Mouse (Mus musculus): Measurements from ENCODE around the gene Psg19. TPM values are rescaled to one million over a fixed set of nuclear protein-coding genes. Genes with fewer than 3 reads are reported as not detected.

Gene Psg19
- total and polyA plus RNA-seq, 3 experiments = not detected

DNA sequence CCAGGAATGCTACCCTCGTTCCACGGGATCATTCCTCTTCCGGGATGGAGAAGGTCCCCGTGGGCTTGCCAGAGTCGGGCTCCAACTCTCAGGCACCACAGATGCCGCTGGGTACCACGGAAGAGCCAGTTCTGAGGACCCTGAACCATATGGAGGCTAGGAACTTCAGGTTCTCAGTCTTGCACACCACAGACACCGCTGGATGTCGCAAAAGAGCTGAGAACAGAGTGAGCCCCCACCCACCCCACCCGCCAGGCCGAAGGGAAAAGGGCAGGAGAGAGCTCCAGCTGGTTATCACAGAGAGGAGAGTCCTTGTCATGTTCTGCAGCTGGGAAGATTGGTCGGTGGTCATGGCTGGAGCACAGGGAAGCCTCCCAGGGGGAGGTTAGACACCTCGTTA is 34.0 kb upstream of the Psg19 start:
- Histone ChIP-seq H3K4me1 (ENCODE audit: control insufficient read depth in 1 of 2, insufficient read depth in 2 of 2) (no peaks in the 10 kb centered on the region), H3K9me3 (replicated peaks; ENCODE audit: low read length) (no peaks in the 10 kb centered on the region), H3K36me3 (replicated peaks in 1 of 2; ENCODE audit: control insufficient read depth in 1 of 2, insufficient read depth in 1 of 2, low read length in 1 of 2) (no peaks in the 10 kb centered on the region), H3K27me3 (replicated peaks) (peaks cover 26% of the 10 kb centered on the region), H3K27ac (ENCODE audit: insufficient read depth, low read depth) (no peak overlapping the region), H3K79me2 (replicated peaks; ENCODE audit: control insufficient read depth, extremely low read depth, insufficient read depth, poor library complexity, severe bottlenecking) (no peaks in the 10 kb centered on the region), H3K9ac (ENCODE audit: insufficient read depth, low read depth) (no peak overlapping the region), H3K4me3 (replicated peaks in 1 of 3; ENCODE audit: low read depth in 2 of 3, low read length in 2 of 3, poor library complexity in 1 of 3) (no peak overlapping the region), H3K4me2 (ENCODE audit: insufficient read depth, low read depth, poor library complexity, severe bottlenecking) (no peak overlapping the region)
- in situ Hi-C loops (cut with MboI; ENCODE audit: low pct_ligation_motif_present, low pct_unique_long_range_greater_than_20kb, low sequenced_read_pairs) = no loop called here
- no peak for TF ChIP-seq MXI1 (IDR thresholded peaks at IDR 0.05; ENCODE audit: low read depth, low read length)
- TF ChIP-seq SIN3A (IDR thresholded peaks at IDR 0.05; ENCODE audit: low read length) = no peak
- no peak for TF ChIP-seq CHD2 (IDR thresholded peaks at IDR 0.05; ENCODE audit: low read length)
- TF ChIP-seq EP300 (IDR thresholded peaks at IDR 0.05; ENCODE audit: low read length) = no peak
- no peak for TF ChIP-seq USF2 (conservative IDR thresholded peaks at IDR 0.05; ENCODE audit: low read depth, low read length)
- no peak for TF ChIP-seq ZKSCAN1 (IDR thresholded peaks at IDR 0.05; ENCODE audit: borderline replicate concordance, low read depth, low read length)
- no peak for TF ChIP-seq IRF4 (IDR thresholded peaks at IDR 0.05; ENCODE audit: low read depth, low read length)
- no peak for TF ChIP-seq MAFK (IDR thresholded peaks at IDR 0.05; ENCODE audit: insufficient replicate concordance, low read length)
- TF ChIP-seq MAX (IDR thresholded peaks at IDR 0.05; ENCODE audit: low read length) = no peak
- no peak for TF ChIP-seq MYC (IDR thresholded peaks at IDR 0.05; ENCODE audit: low read depth, low read length)
- TF ChIP-seq ZC3H11A (IDR thresholded peaks at IDR 0.05; ENCODE audit: low read depth, low read length) = no peak
- no peak for TF ChIP-seq RAD21 (IDR thresholded peaks at IDR 0.05; ENCODE audit: low read depth, low read length)
- no peak for TF ChIP-seq UBTF (IDR thresholded peaks at IDR 0.05; ENCODE audit: low read depth, low read length)
- no peak for TF ChIP-seq POLR2AphosphoS2 (IDR thresholded peaks at IDR 0.05; ENCODE audit: low read depth, low read length)
- TF ChIP-seq JUND (conservative IDR thresholded peaks at IDR 0.05; ENCODE audit: low read depth, low read length) = no peak
- TF ChIP-seq ZMIZ1 (IDR thresholded peaks at IDR 0.05; ENCODE audit: low read depth, low read length) = no peak
- no peak for DNase-seq (ENCODE audit: extremely low read depth)
- dilution Hi-C loops (cut with MboI; ENCODE audit: extremely low pct_ligation_motif_present, extremely low pct_unique_long_range_greater_than_20kb, low sequenced_read_pairs) = no loop called here

DNA sequence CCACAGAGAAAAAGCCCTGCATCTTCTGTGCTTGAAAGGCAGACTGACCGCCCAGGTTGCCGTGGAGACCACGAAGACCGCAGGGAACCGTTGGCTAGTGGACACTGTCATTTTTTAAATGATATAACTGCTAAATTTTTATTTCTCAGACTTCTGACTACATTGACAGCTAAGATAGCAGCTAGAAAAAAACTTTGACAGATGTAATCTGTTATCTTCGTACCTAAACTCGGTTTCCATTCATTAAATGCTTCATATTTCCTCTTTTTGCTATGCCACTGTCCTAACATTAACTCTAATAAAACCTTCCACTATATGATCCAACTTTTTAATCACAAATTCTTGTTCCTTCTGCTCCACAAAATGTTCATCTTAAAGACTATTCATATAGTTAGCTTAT is 31.2 kb upstream of the Psg19 start:
- Histone ChIP-seq H3K4me3 (replicated peaks in 1 of 3; ENCODE audit: low read depth in 2 of 3, low read length in 2 of 3, poor library complexity in 1 of 3) (no peak overlapping the region), H3K9me3 (replicated peaks; ENCODE audit: low read length) (no peaks in the 10 kb centered on the region), H3K9ac (ENCODE audit: insufficient read depth, low read depth) (no peak overlapping the region), H3K4me1 (ENCODE audit: control insufficient read depth in 1 of 2, insufficient read depth in 2 of 2) (no peaks in the 10 kb centered on the region), H3K27ac (ENCODE audit: insufficient read depth, low read depth) (no peak overlapping the region), H3K27me3 (replicated peaks) (peaks cover 45% of the 10 kb centered on the region), H3K4me2 (ENCODE audit: insufficient read depth, low read depth, poor library complexity, severe bottlenecking) (no peak overlapping the region), H3K79me2 (replicated peaks; ENCODE audit: control insufficient read depth, extremely low read depth, insufficient read depth, poor library complexity, severe bottlenecking) (no peaks in the 10 kb centered on the region), H3K36me3 (replicated peaks in 1 of 2; ENCODE audit: control insufficient read depth in 1 of 2, insufficient read depth in 1 of 2, low read length in 1 of 2) (no peaks in the 10 kb centered on the region)
- dilution Hi-C loops (cut with MboI; ENCODE audit: extremely low pct_ligation_motif_present, extremely low pct_unique_long_range_greater_than_20kb, low sequenced_read_pairs) = no loop called here
- TF ChIP-seq ZC3H11A (IDR thresholded peaks at IDR 0.05; ENCODE audit: low read depth, low read length) (no peak), SIN3A (IDR thresholded peaks at IDR 0.05; ENCODE audit: low read length) (no peak), NELFE (IDR thresholded peaks at IDR 0.05; ENCODE audit: low read depth, low read length) (no peak), USF1 (IDR thresholded peaks at IDR 0.05; ENCODE audit: low read depth, low read length) (no peak), MAZ (IDR thresholded peaks at IDR 0.05; ENCODE audit: low read depth, low read length) (no peak), EP300 (IDR thresholded peaks at IDR 0.05; ENCODE audit: low read length) (no peak), NRF1 (IDR thresholded peaks at IDR 0.05; ENCODE audit: low read depth, low read length) (no peak), CHD2 (IDR thresholded peaks at IDR 0.05; ENCODE audit: low read length) (no peak), SMC3 (IDR thresholded peaks at IDR 0.05; ENCODE audit: low read depth, low read length) (no peak), MYC (IDR thresholded peaks at IDR 0.05; ENCODE audit: low read depth, low read length) (no peak), POLR2A (IDR thresholded peaks at IDR 0.05; ENCODE audit: low read depth, low read length) (no peak), MEF2A (IDR thresholded peaks at IDR 0.05; ENCODE audit: borderline replicate concordance, low read depth, low read length) (no peak), POLR2AphosphoS2 (IDR thresholded peaks at IDR 0.05; ENCODE audit: low read depth, low read length) (no peak), ZKSCAN1 (IDR thresholded peaks at IDR 0.05; ENCODE audit: borderline replicate concordance, low read depth, low read length) (no peak)
- in situ Hi-C loops (cut with MboI; ENCODE audit: low pct_ligation_motif_present, low pct_unique_long_range_greater_than_20kb, low sequenced_read_pairs) = no loop called here
- no peak for DNase-seq (ENCODE audit: extremely low read depth)

All from CH12.LX (cell line).